Mouse (Mus musculus): Measurements from ENCODE around the gene Rexo4.

DNA sequence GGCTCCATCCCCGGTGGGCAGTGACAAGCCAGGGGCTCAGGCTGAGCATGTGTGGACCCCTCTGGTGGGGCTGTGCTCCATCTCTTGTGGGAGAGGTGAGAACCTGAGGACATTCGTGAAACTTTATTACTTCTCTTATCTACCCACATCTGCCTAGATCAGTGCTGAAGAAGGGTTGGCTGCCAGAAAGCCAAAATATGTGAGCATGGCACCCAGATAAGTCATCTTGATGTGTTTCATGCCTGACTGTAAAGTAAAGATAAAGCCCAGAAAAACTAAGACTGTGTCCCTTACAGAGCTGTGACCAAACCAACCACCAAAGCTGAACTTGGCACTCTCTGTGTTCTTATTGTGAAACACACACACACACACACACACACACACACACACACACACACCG lies 29.8 kb upstream of the Rexo4 start:
- TF ChIP-seq CTCF (IDR thresholded peaks at IDR 0.05; ENCODE audit: control insufficient read depth, insufficient read depth, low read length), result no peak
- no peak for TF ChIP-seq POLR2A (IDR thresholded peaks at IDR 0.05; ENCODE audit: borderline replicate concordance, control insufficient read depth, low read depth, low read length)
